Mouse (Mus musculus): ENCODE measurements at regions not wholly inside any gene's neighbourhood (a gene's known extent, or its start where the extent isn't known, plus 50 kb on each side); places are given as distances from the start of the nearest gene placed in this dataset.

DNA sequence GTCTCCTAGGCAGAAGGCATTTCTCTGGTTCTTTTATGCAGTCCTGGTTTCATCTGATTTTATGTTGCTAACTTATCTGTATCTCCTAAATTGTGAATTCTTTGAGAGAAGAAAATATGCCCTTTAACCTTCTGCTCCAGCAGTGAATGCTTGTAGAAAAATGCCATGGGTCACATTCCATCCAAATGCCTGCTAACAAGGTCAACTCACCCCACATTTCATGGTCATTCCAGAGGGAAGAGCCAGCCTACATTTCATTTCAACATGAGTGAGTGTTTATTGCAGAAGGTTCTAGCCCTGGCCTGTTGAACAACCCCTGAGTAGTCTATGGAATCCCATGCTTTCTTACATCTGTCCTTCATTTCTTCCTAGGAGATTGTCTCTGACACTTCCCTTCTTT lies 147.7 kb downstream of the Erv3 start:
- no peak for TF ChIP-seq GATA1 (IDR thresholded peaks at IDR 0.05; ENCODE audit: borderline replicate concordance, low read length)
- TF ChIP-seq FLI1 (IDR thresholded peaks at IDR 0.05; ENCODE audit: low read length) = no peak

Data from megakaryocyte, embryonic 14.5 days (primary cell).